Comparison of ENCODE assay signal across 18 mouse cellular contexts in the genomic region with DNA sequence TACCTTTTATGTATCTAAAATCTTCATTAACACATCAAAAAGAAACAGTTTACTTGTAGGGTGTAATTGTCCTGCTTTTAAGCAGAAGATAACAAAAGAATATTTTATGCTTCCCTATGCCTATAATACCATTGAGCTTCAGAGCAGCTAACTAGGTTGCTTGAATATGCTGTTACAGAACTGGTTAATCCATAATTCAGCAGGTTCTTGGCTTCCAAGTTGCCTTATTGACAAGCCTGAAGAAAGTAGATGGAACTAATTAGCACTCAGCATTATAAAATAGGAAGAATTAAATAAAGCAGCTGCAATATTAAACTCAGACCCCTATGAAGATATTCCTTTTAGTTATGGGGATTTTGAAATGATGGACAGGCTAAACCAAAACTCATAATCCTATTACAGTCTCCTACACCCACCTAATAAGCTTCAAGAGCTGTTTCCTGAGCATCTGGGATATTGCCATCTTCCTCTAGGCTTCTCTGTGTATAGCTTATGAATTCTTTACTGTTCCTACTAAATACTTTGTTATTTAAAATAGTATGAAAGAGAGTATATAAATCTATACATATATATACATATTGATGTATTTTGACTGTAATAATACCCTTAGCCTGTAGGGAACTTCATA.
DNase-seq lines count a peak whose midpoint lies in the region; ATAC-seq and TF ChIP-seq lines count a peak whose summit lies in the region.
"Had no signal": no experiment of that assay in that cellular context is flagged by ENCODE, and none has a peak within 500 bp of the region (broad histone marks: within the 10 kb centered on the region; RNA-seq: fewer than 3 reads in every experiment).

No protein-coding gene starts in this region.

- no peaks in the 10 kb centered on the region for H3K27me3 ChIP-seq in forebrain, embryonic 14.5 days (replicated peaks; ENCODE audit: control insufficient read depth, insufficient read depth, low read length)
- H3K27me3 ChIP-seq in forebrain, postnatal 0 days (ENCODE audit: insufficient read depth, low read length) = no peaks in the 10 kb centered on the region
- H3K27me3 ChIP-seq in midbrain, embryonic 12.5 days = no peaks in the 10 kb centered on the region
- H3K27me3 ChIP-seq in midbrain, embryonic 10.5 days (ENCODE audit: low read depth, poor library complexity, severe bottlenecking) = no peaks in the 10 kb centered on the region
- H3K27me3 ChIP-seq in midbrain, embryonic 15.5 days (replicated peaks) = no peaks in the 10 kb centered on the region
- no peaks in the 10 kb centered on the region for H3K27me3 ChIP-seq in stomach, postnatal 0 days (ENCODE audit: control insufficient read depth, insufficient read depth, low read length)
- H3K27me3 ChIP-seq: heart, embryonic 12.5 days; hindbrain, embryonic 15.5 days had no signal

- no peak for TF ChIP-seq EP300 in stomach, postnatal 0 days (optimal IDR thresholded peaks at IDR 0.05)

- H3K27ac ChIP-seq in forebrain, embryonic 14.5 days (ENCODE audit: low read depth, low read length) = no peak overlapping the region
- H3K27ac ChIP-seq in forebrain, postnatal 0 days (ENCODE audit: low read depth, low read length) = no peak overlapping the region
- H3K27ac ChIP-seq in midbrain, embryonic 12.5 days (replicated peaks) = no peak overlapping the region
- no peak overlapping the region for H3K27ac ChIP-seq in midbrain, embryonic 10.5 days (replicated peaks)
- H3K27ac ChIP-seq in midbrain, embryonic 15.5 days = no peak overlapping the region
- H3K27ac ChIP-seq in stomach, postnatal 0 days (replicated peaks) = no peak overlapping the region
- H3K27ac ChIP-seq: embryonic facial prominence, embryonic 10.5 days; hindbrain, embryonic 10.5 days; hindbrain, embryonic 15.5 days had no signal

- H3K4me3 ChIP-seq in forebrain, embryonic 14.5 days (ENCODE audit: low read depth, low read length) = no peak overlapping the region
- H3K4me3 ChIP-seq in forebrain, postnatal 0 days (ENCODE audit: low read depth, low read length) = no peak overlapping the region
- no peak overlapping the region for H3K4me3 ChIP-seq in midbrain, embryonic 12.5 days
- H3K4me3 ChIP-seq in midbrain, embryonic 10.5 days = no peak overlapping the region
- no peak overlapping the region for H3K4me3 ChIP-seq in midbrain, embryonic 15.5 days
- H3K4me3 ChIP-seq in stomach, postnatal 0 days (ENCODE audit: low read depth, low read length) = no peak overlapping the region
- H3K4me3 ChIP-seq: embryonic facial prominence, embryonic 10.5 days; heart, embryonic 12.5 days; hindbrain, embryonic 10.5 days; hindbrain, embryonic 15.5 days had no signal

- no peak for DNase-seq in forebrain, embryonic 14.5 days (ENCODE audit: low spot score)
- DNase-seq in forebrain, postnatal 0 days = no peak
- no peak for DNase-seq in midbrain, embryonic 10.5 days (ENCODE audit: low spot score)
- DNase-seq in cerebellum, postnatal 4 days (ENCODE audit: low spot score in 2 of 2) = no peak
- no peak for DNase-seq in stomach, postnatal 0 days (ENCODE audit: low spot score)
- DNase-seq: adrenal gland, postnatal 14 days; cerebellum, adult 18-20 months; cerebellum, adult 9-11 months; cerebellum, postnatal 36 days; gastrocnemius, postnatal 14 days had no signal

- H3K9me3 ChIP-seq in forebrain, embryonic 14.5 days (replicated peaks; ENCODE audit: control insufficient read depth, low read length) = no peaks in the 10 kb centered on the region
- H3K9me3 ChIP-seq in forebrain, postnatal 0 days (ENCODE audit: low read length) = no peaks in the 10 kb centered on the region
- H3K9me3 ChIP-seq in midbrain, embryonic 12.5 days = no peaks in the 10 kb centered on the region
- H3K9me3 ChIP-seq in midbrain, embryonic 10.5 days (replicated peaks) = no peaks in the 10 kb centered on the region
- H3K9me3 ChIP-seq in midbrain, embryonic 15.5 days = no peaks in the 10 kb centered on the region
- no peaks in the 10 kb centered on the region for H3K9me3 ChIP-seq in stomach, postnatal 0 days (ENCODE audit: control insufficient read depth, low read length)
- H3K9me3 ChIP-seq: embryonic facial prominence, embryonic 10.5 days; heart, embryonic 12.5 days; hindbrain, embryonic 10.5 days; hindbrain, embryonic 15.5 days had no signal

- H3K9ac ChIP-seq in forebrain, embryonic 14.5 days (ENCODE audit: low read length) = no peak overlapping the region
- H3K9ac ChIP-seq in forebrain, postnatal 0 days = no peak overlapping the region
- no peak overlapping the region for H3K9ac ChIP-seq in midbrain, embryonic 12.5 days (replicated peaks)
- no peak overlapping the region for H3K9ac ChIP-seq in midbrain, embryonic 15.5 days
- no peak overlapping the region for H3K9ac ChIP-seq in stomach, postnatal 0 days (ENCODE audit: low read length)
- H3K9ac ChIP-seq: heart, embryonic 12.5 days; hindbrain, embryonic 15.5 days had no signal

- H3K36me3 ChIP-seq in forebrain, embryonic 14.5 days (ENCODE audit: control insufficient read depth, insufficient read depth, low read length) = no peaks in the 10 kb centered on the region
- no peaks in the 10 kb centered on the region for H3K36me3 ChIP-seq in forebrain, postnatal 0 days (ENCODE audit: insufficient read depth)
- no peaks in the 10 kb centered on the region for H3K36me3 ChIP-seq in midbrain, embryonic 12.5 days
- H3K36me3 ChIP-seq in midbrain, embryonic 10.5 days = no peaks in the 10 kb centered on the region
- H3K36me3 ChIP-seq in midbrain, embryonic 15.5 days (replicated peaks) = no peaks in the 10 kb centered on the region
- H3K36me3 ChIP-seq in stomach, postnatal 0 days (ENCODE audit: control insufficient read depth, insufficient read depth, low read length) = no peaks in the 10 kb centered on the region
- H3K36me3 ChIP-seq: embryonic facial prominence, embryonic 10.5 days; heart, embryonic 12.5 days; hindbrain, embryonic 10.5 days; hindbrain, embryonic 15.5 days had no signal

- no peak overlapping the region for H3K4me2 ChIP-seq in forebrain, embryonic 14.5 days (ENCODE audit: low read length)
- no peak overlapping the region for H3K4me2 ChIP-seq in forebrain, postnatal 0 days (ENCODE audit: low read depth)
- H3K4me2 ChIP-seq in midbrain, embryonic 12.5 days (replicated peaks) = no peak overlapping the region
- no peak overlapping the region for H3K4me2 ChIP-seq in midbrain, embryonic 15.5 days
- H3K4me2 ChIP-seq in stomach, postnatal 0 days (replicated peaks; ENCODE audit: low read depth) = no peak overlapping the region
- H3K4me2 ChIP-seq: heart, embryonic 12.5 days; hindbrain, embryonic 15.5 days had no signal

- TF ChIP-seq CTCF in forebrain, postnatal 0 days (IDR thresholded peaks at IDR 0.05; ENCODE audit: low read depth) = no peak
- TF ChIP-seq CTCF in stomach, postnatal 0 days (IDR thresholded peaks at IDR 0.05; ENCODE audit: low read depth) = no peak

- H3K4me1 ChIP-seq in forebrain, embryonic 14.5 days (ENCODE audit: control insufficient read depth, insufficient read depth, low read length) = no peaks in the 10 kb centered on the region
- H3K4me1 ChIP-seq in forebrain, postnatal 0 days (ENCODE audit: insufficient read depth) = no peaks in the 10 kb centered on the region
- H3K4me1 ChIP-seq in midbrain, embryonic 12.5 days = no peaks in the 10 kb centered on the region
- H3K4me1 ChIP-seq in midbrain, embryonic 10.5 days = no peaks in the 10 kb centered on the region
- no peaks in the 10 kb centered on the region for H3K4me1 ChIP-seq in midbrain, embryonic 15.5 days
- no peaks in the 10 kb centered on the region for H3K4me1 ChIP-seq in stomach, postnatal 0 days (replicated peaks; ENCODE audit: control insufficient read depth, insufficient read depth)
- H3K4me1 ChIP-seq: embryonic facial prominence, embryonic 10.5 days; heart, embryonic 12.5 days; hindbrain, embryonic 10.5 days; hindbrain, embryonic 15.5 days had no signal

- ATAC-seq in forebrain, embryonic 14.5 days = peak; percentile 42; the same call in 1 of the 2 replicates
- no peak for ATAC-seq in forebrain, postnatal 0 days
- ATAC-seq in midbrain, embryonic 12.5 days (ENCODE audit: low FRiP score, low read depth) = peak; percentile 69
- ATAC-seq in midbrain, embryonic 15.5 days (replicated peaks) = peak; percentile 83
- ATAC-seq in stomach, postnatal 0 days (ENCODE audit: low FRiP score, low TSS enrichment) = no peak
- ATAC-seq: activated CD4-positive, CD25-positive, alpha-beta regulatory T cell, adult 4 months; inflammation-experienced regulatory T-cells, adult 6 months had no signal

Comparison
In these comparisons a context has a peak if more than half of its experiments do, and no peak if none do; other contexts are left out.
1. ATAC-seq: peak in forebrain, embryonic 14.5 days (single experiment), midbrain, embryonic 12.5 days (single experiment) and midbrain, embryonic 15.5 days (single experiment); none in forebrain, postnatal 0 days (single experiment) and stomach, postnatal 0 days (single experiment).